ENCODE assay signal across 11 mouse cellular contexts in the genomic region with DNA sequence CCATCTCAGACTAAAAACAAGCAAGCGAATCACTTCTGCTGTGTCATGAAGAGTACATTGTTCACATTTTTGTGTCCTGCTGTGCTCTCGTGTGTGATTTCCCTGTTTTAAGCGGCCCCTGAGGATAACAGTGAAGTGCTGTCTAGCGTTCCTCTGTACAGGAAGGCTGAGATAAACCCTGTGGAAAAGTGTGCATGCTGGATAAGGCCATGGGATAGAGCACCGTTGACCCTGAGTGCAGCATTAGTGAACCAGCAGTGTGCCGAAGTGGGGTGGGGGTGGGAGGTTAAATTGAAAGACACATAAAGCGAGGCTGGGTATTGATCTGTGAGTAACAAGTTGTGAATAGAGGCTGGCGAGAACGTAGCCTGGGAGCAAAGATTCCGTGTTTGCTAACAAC.
DNase-seq lines count a peak whose midpoint lies in the region; ATAC-seq and TF ChIP-seq lines count a peak whose summit lies in the region.
"Had no signal": no experiment of that assay in that cellular context is flagged by ENCODE, and none has a peak within 500 bp of the region (broad histone marks: within the 10 kb centered on the region; RNA-seq: fewer than 3 reads in every experiment).

No protein-coding gene starts in this region.

- H3K4me3 ChIP-seq in intestine, embryonic 15.5 days (replicated peaks) = no peak overlapping the region
- no peak overlapping the region for H3K4me3 ChIP-seq in intestine, postnatal 0 days (ENCODE audit: low read depth, low read length)
- H3K4me3 ChIP-seq in embryonic facial prominence, embryonic 14.5 days (ENCODE audit: low read depth, low read length) = no peak overlapping the region
- no peak overlapping the region for H3K4me3 ChIP-seq in midbrain, embryonic 13.5 days (replicated peaks)
- H3K4me3 ChIP-seq: embryonic facial prominence, embryonic 13.5 days; liver, embryonic 13.5 days had no signal

- H3K27me3 ChIP-seq in intestine, embryonic 15.5 days (replicated peaks) = no peaks in the 10 kb centered on the region
- no peaks in the 10 kb centered on the region for H3K27me3 ChIP-seq in intestine, postnatal 0 days (replicated peaks; ENCODE audit: control insufficient read depth, insufficient read depth, low read length)
- H3K27me3 ChIP-seq in embryonic facial prominence, embryonic 14.5 days (replicated peaks; ENCODE audit: control insufficient read depth, insufficient read depth, low read length) = no peaks in the 10 kb centered on the region
- H3K27me3 ChIP-seq in midbrain, embryonic 13.5 days = peaks cover 5% of the 10 kb centered on the region; the same call in 1 of the 2 replicates
- H3K27me3 ChIP-seq: liver, embryonic 13.5 days had no signal

- ATAC-seq in intestine, embryonic 15.5 days = no peak
- no peak for ATAC-seq in intestine, postnatal 0 days
- ATAC-seq in embryonic facial prominence, embryonic 14.5 days (ENCODE audit: low read depth) = no peak
- no peak for ATAC-seq in midbrain, embryonic 13.5 days

- H3K4me2 ChIP-seq in intestine, embryonic 15.5 days (replicated peaks) = no peak overlapping the region
- H3K4me2 ChIP-seq in intestine, postnatal 0 days (replicated peaks; ENCODE audit: low read depth) = no peak overlapping the region
- H3K4me2 ChIP-seq in embryonic facial prominence, embryonic 14.5 days (ENCODE audit: low read depth, low read length) = no peak overlapping the region
- 0 out of 2 replicates have a peak overlapping the region, but pooled peaks have one; percentile 20 for H3K4me2 ChIP-seq in midbrain, embryonic 13.5 days (replicated peaks)
- H3K4me2 ChIP-seq: embryonic facial prominence, embryonic 13.5 days; liver, embryonic 13.5 days had no signal

- TF ChIP-seq POLR2A in brain, embryonic 14.5 days (IDR thresholded peaks at IDR 0.05; ENCODE audit: borderline replicate concordance, extremely low read depth, insufficient read depth, insufficient read length, poor library complexity, severe bottlenecking) = no peak

- no peaks in the 10 kb centered on the region for H3K9me3 ChIP-seq in intestine, embryonic 15.5 days
- no peaks in the 10 kb centered on the region for H3K9me3 ChIP-seq in intestine, postnatal 0 days (ENCODE audit: control insufficient read depth)
- no peaks in the 10 kb centered on the region for H3K9me3 ChIP-seq in embryonic facial prominence, embryonic 14.5 days (ENCODE audit: control insufficient read depth, low read length)
- H3K9me3 ChIP-seq in midbrain, embryonic 13.5 days = no peaks in the 10 kb centered on the region
- H3K9me3 ChIP-seq: embryonic facial prominence, embryonic 13.5 days; liver, embryonic 13.5 days had no signal

- no peaks in the 10 kb centered on the region for H3K36me3 ChIP-seq in intestine, embryonic 15.5 days
- no peaks in the 10 kb centered on the region for H3K36me3 ChIP-seq in intestine, postnatal 0 days (ENCODE audit: control insufficient read depth, insufficient read depth)
- no peaks in the 10 kb centered on the region for H3K36me3 ChIP-seq in embryonic facial prominence, embryonic 14.5 days (ENCODE audit: control insufficient read depth, insufficient read depth, low read length)
- no peaks in the 10 kb centered on the region for H3K36me3 ChIP-seq in midbrain, embryonic 13.5 days
- H3K36me3 ChIP-seq: embryonic facial prominence, embryonic 13.5 days; liver, embryonic 13.5 days had no signal

- WGBS in intestine, embryonic 15.5 days = 54% methylated on average over 10 of the region's 10 CpGs
- WGBS in intestine, postnatal 0 days = 52% methylated on average over 10 of the region's 10 CpGs
- WGBS in embryonic facial prominence, embryonic 14.5 days = 42% methylated on average over 10 of the region's 10 CpGs
- 33% methylated on average over 10 of the region's 10 CpGs for WGBS in midbrain, embryonic 13.5 days

- H3K4me1 ChIP-seq in intestine, embryonic 15.5 days (replicated peaks) = peaks cover 9% of the 10 kb centered on the region; the same call in 1 of the 2 replicates
- no peaks in the 10 kb centered on the region for H3K4me1 ChIP-seq in intestine, postnatal 0 days (replicated peaks; ENCODE audit: control insufficient read depth, insufficient read depth, low read length)
- peaks cover 17% of the 10 kb centered on the region for H3K4me1 ChIP-seq in embryonic facial prominence, embryonic 14.5 days (ENCODE audit: control insufficient read depth, insufficient read depth, low read length)
- peaks cover 8% of the 10 kb centered on the region for H3K4me1 ChIP-seq in midbrain, embryonic 13.5 days (replicated peaks)

- TF ChIP-seq CTCF in intestine, postnatal 0 days (IDR thresholded peaks at IDR 0.05; ENCODE audit: low read depth) = no peak
- TF ChIP-seq CTCF in brain, embryonic 14.5 days (IDR thresholded peaks at IDR 0.05; ENCODE audit: borderline replicate concordance, extremely low read depth, insufficient read depth, insufficient read length) = no peak

- peak; percentile 52 for DNase-seq in brain, embryonic 14.5 days (ENCODE audit: low read depth)
- peak; percentile 19 for DNase-seq in embryonic facial prominence, embryonic 14.5 days (ENCODE audit: low spot score)
- DNase-seq in cerebellum, adult 11-12 months = no peak
- no peak for DNase-seq in lung, adult 18-20 months
- DNase-seq: kidney, adult 11 months; liver, embryonic 13.5 days; thymus, postnatal 14 days had no signal

- no peak overlapping the region for H3K9ac ChIP-seq in intestine, embryonic 15.5 days
- no peak overlapping the region for H3K9ac ChIP-seq in intestine, postnatal 0 days (ENCODE audit: low read depth, low read length)
- H3K9ac ChIP-seq in embryonic facial prominence, embryonic 14.5 days (ENCODE audit: low read depth, low read length) = no peak overlapping the region
- 0 out of 2 replicates have a peak overlapping the region, but pooled peaks have one; percentile 29 for H3K9ac ChIP-seq in midbrain, embryonic 13.5 days (replicated peaks)
- H3K9ac ChIP-seq: embryonic facial prominence, embryonic 13.5 days; liver, embryonic 13.5 days had no signal

- 0 out of 2 replicates have a peak overlapping the region, but pooled peaks have one; percentile 22 for H3K27ac ChIP-seq in intestine, embryonic 15.5 days
- no peak overlapping the region for H3K27ac ChIP-seq in intestine, postnatal 0 days (ENCODE audit: low read depth, low read length)
- no peak overlapping the region for H3K27ac ChIP-seq in embryonic facial prominence, embryonic 14.5 days (replicated peaks; ENCODE audit: low read depth, low read length)
- H3K27ac ChIP-seq in midbrain, embryonic 13.5 days = no peak overlapping the region
- H3K27ac ChIP-seq: liver, embryonic 13.5 days had no signal

Comparison
In these comparisons a context has a peak if more than half of its experiments do, and no peak if none do; other contexts are left out.
1. DNase-seq: peak in brain, embryonic 14.5 days (single experiment) and embryonic facial prominence, embryonic 14.5 days (single experiment); none in cerebellum, adult 11-12 months (single experiment) and lung, adult 18-20 months (0 of 2).